12 mouse cellular contexts compared by ENCODE assay signal in genomic region chr16:9092191-9092848, GRCm38 (mm10).
A peak's percentile ranks its signal among the peaks of the same experiment; 100 is the strongest.
DNase-seq lines count a peak whose midpoint lies in the region; ATAC-seq lines count a peak whose summit lies in the region.
"Had no signal": no experiment of that assay in that cellular context is flagged by ENCODE, and none has a peak within 500 bp of the region (broad histone marks: within the 10 kb centered on the region; RNA-seq: fewer than 3 reads in every experiment).

No protein-coding gene starts in this region.

- H3K4me1 ChIP-seq in heart, embryonic 13.5 days = no peaks in the 10 kb centered on the region

- peak overlapping the region; percentile 25 for H3K27ac ChIP-seq in heart, embryonic 13.5 days (replicated peaks)
- H3K27ac ChIP-seq: midbrain, embryonic 12.5 days; stomach, postnatal 0 days had no signal

- no peaks in the 10 kb centered on the region for H3K27me3 ChIP-seq in heart, embryonic 13.5 days (replicated peaks)
- H3K27me3 ChIP-seq: midbrain, embryonic 12.5 days had no signal

- 53% methylated on average over 11 of the region's 11 CpGs for WGBS in heart, embryonic 13.5 days

- no peak for ATAC-seq in heart, embryonic 13.5 days (ENCODE audit: extremely low read depth, insufficient number of reproducible peaks, low FRiP score, low TSS enrichment)

- H3K9me3 ChIP-seq in heart, embryonic 13.5 days = no peaks in the 10 kb centered on the region
- H3K9me3 ChIP-seq: midbrain, embryonic 12.5 days had no signal

- peak; percentile 6 for DNase-seq in kidney, postnatal 10 days
- no peak for DNase-seq in kidney, adult 8-10 months
- DNase-seq in embryo, embryonic 9.5 days (ENCODE audit: extremely low spot score) = peak; percentile 32
- DNase-seq in mesoderm, embryonic 11.5 days (ENCODE audit: low read depth, low spot score) = peak; percentile 35
- DNase-seq in thymus, postnatal 14 days = no peak
- DNase-seq in cerebellum, adult 9-10 months = no peak
- DNase-seq in adrenal gland, adult (ENCODE audit: inconsistent age in 2 of 2, low spot score in 1 of 2) = no peak
- DNase-seq: adrenal gland, postnatal 36 days; cerebellum, postnatal 36 days had no signal

- H3K36me3 ChIP-seq in heart, embryonic 13.5 days = no peaks in the 10 kb centered on the region
- H3K36me3 ChIP-seq: midbrain, embryonic 12.5 days had no signal

- no peak overlapping the region for H3K4me3 ChIP-seq in heart, embryonic 13.5 days
- H3K4me3 ChIP-seq: midbrain, embryonic 12.5 days had no signal

- H3K4me2 ChIP-seq in heart, embryonic 13.5 days = no peak overlapping the region
- H3K4me2 ChIP-seq: midbrain, embryonic 12.5 days had no signal

- no peak overlapping the region for H3K9ac ChIP-seq in heart, embryonic 13.5 days
- H3K9ac ChIP-seq: midbrain, embryonic 12.5 days had no signal

Comparison
In these comparisons a context has a peak if more than half of its experiments do, and no peak if none do; other contexts are left out.
1. DNase-seq: peak in kidney, postnatal 10 days (single experiment), embryo, embryonic 9.5 days (single experiment) and mesoderm, embryonic 11.5 days (single experiment); none in kidney, adult 8-10 months (0 of 2), thymus, postnatal 14 days (single experiment), cerebellum, adult 9-10 months (single experiment) and adrenal gland, adult (0 of 2).